Mouse (Mus musculus): ENCODE results near the gene Anln. TPM values are rescaled to one million over a fixed set of nuclear protein-coding genes. Genes with fewer than 3 reads are reported as not detected.

Anln gene
- total and polyA plus RNA-seq, 2 experiments from 2014 or later = 2.4 to 6.6 TPM

- no peak overlapping the region for H3K4me2 ChIP-seq (ENCODE audit: low read depth)
- no peak overlapping the region for H3K4me3 ChIP-seq (ENCODE audit: low read depth, low read length)
- WGBS = 84% methylated on average over 3 of the region's 3 CpGs
- no peak for DNase-seq
- ATAC-seq = no peak
- H3K9ac ChIP-seq = no peak overlapping the region
- no peaks in the 10 kb centered on the region for H3K9me3 ChIP-seq (ENCODE audit: low read length)
- H3K4me1 ChIP-seq (ENCODE audit: insufficient read depth) = no peaks in the 10 kb centered on the region
- H3K27ac ChIP-seq (ENCODE audit: low read depth, low read length) = no peak overlapping the region
- no peak for TF ChIP-seq CTCF (IDR thresholded peaks at IDR 0.05; ENCODE audit: low read depth)
- H3K27me3 ChIP-seq (ENCODE audit: insufficient read depth, low read length) = no peaks in the 10 kb centered on the region
- H3K36me3 ChIP-seq (ENCODE audit: insufficient read depth) = no peaks in the 10 kb centered on the region
Measured at GRCm38 (mm10) chr9:22402976-22403375, 14.0 kb upstream of the Anln start.

- no peak for TF ChIP-seq CTCF (IDR thresholded peaks at IDR 0.05; ENCODE audit: low read depth)
- no peak for ATAC-seq
Measured at GRCm38 (mm10) chr9:22402001-22402400, 13.0 kb upstream of the Anln start.

GRCm38 (mm10) chr9:22399021-22399420 is 10.0 kb upstream of the Anln start:
- Histone ChIP-seq H3K36me3 (ENCODE audit: insufficient read depth) (no peaks in the 10 kb centered on the region), H3K4me3 (ENCODE audit: low read depth, low read length) (no peak overlapping the region), H3K9ac (no peak overlapping the region), H3K4me2 (ENCODE audit: low read depth) (no peak overlapping the region), H3K9me3 (ENCODE audit: low read length) (no peaks in the 10 kb centered on the region), H3K27me3 (ENCODE audit: insufficient read depth, low read length) (no peaks in the 10 kb centered on the region), H3K27ac (ENCODE audit: low read depth, low read length) (no peak overlapping the region), H3K4me1 (ENCODE audit: insufficient read depth) (no peaks in the 10 kb centered on the region)
- WGBS = 60% methylated on average over 4 of the region's 4 CpGs
- ATAC-seq = no peak
- no peak for TF ChIP-seq CTCF (IDR thresholded peaks at IDR 0.05; ENCODE audit: low read depth)
- DNase-seq = no peak

More at GRCm38 (mm10) chr9:22402001-22402400, 13.0 kb upstream of the Anln start:
- Histone ChIP-seq H3K36me3 (ENCODE audit: insufficient read depth) (no peaks in the 10 kb centered on the region), H3K4me2 (ENCODE audit: low read depth) (no peak overlapping the region), H3K4me3 (ENCODE audit: low read depth, low read length) (no peak overlapping the region), H3K27ac (ENCODE audit: low read depth, low read length) (no peak overlapping the region), H3K9me3 (ENCODE audit: low read length) (no peaks in the 10 kb centered on the region), H3K9ac (no peak overlapping the region), H3K27me3 (ENCODE audit: insufficient read depth, low read length) (no peaks in the 10 kb centered on the region), H3K4me1 (ENCODE audit: insufficient read depth) (no peaks in the 10 kb centered on the region)
- no peak for DNase-seq
- 89% methylated on average over 6 of the region's 6 CpGs for WGBS

GRCm38 (mm10) chr9:22394725-22395124 is 5.7 kb upstream of the Anln start:
- ATAC-seq (no peak), DNase-seq (no peak)
- Histone ChIP-seq H3K4me2 (ENCODE audit: low read depth) (no peak overlapping the region), H3K9me3 (ENCODE audit: low read length) (no peaks in the 10 kb centered on the region), H3K9ac (no peak overlapping the region), H3K4me1 (ENCODE audit: insufficient read depth) (peaks cover under 1% of the 10 kb centered on the region), H3K27ac (ENCODE audit: low read depth, low read length) (no peak overlapping the region), H3K4me3 (ENCODE audit: low read depth, low read length) (no peak overlapping the region), H3K36me3 (ENCODE audit: insufficient read depth) (no peaks in the 10 kb centered on the region), H3K27me3 (ENCODE audit: insufficient read depth, low read length) (no peaks in the 10 kb centered on the region)
- TF ChIP-seq CTCF (IDR thresholded peaks at IDR 0.05; ENCODE audit: low read depth) = no peak
- WGBS = 91% methylated on average over 2 of the region's 2 CpGs

- 93% methylated on average over 5 of the region's 5 CpGs for WGBS
- no peak for TF ChIP-seq CTCF (IDR thresholded peaks at IDR 0.05; ENCODE audit: low read depth)
Measured at GRCm38 (mm10) chr9:22390390-22390789, 1.4 kb upstream of the Anln start.

GRCm38 (mm10) chr9:22389736-22390245 is 803 bp upstream of the Anln start:
- TF ChIP-seq CTCF (IDR thresholded peaks at IDR 0.05; ENCODE audit: low read depth) = no peak
- peak overlapping the region; percentile 74 for H3K4me3 ChIP-seq (ENCODE audit: low read depth, low read length)
- peaks cover 5% of the 10 kb centered on the region for H3K4me1 ChIP-seq (ENCODE audit: insufficient read depth)
- H3K27ac ChIP-seq (ENCODE audit: low read depth, low read length) = no peak overlapping the region
- H3K9me3 ChIP-seq (ENCODE audit: low read length) = no peaks in the 10 kb centered on the region
- H3K36me3 ChIP-seq (ENCODE audit: insufficient read depth) = no peaks in the 10 kb centered on the region
- H3K9ac ChIP-seq = peak overlapping the region; percentile 75; the same call in 1 of the 2 replicates
- ATAC-seq (no peak), DNase-seq (no peak)
- no peaks in the 10 kb centered on the region for H3K27me3 ChIP-seq (ENCODE audit: insufficient read depth, low read length)
- peak overlapping the region; percentile 96 for H3K4me2 ChIP-seq (ENCODE audit: low read depth)
- WGBS = 71% methylated on average over 6 of the region's 6 CpGs

More at GRCm38 (mm10) chr9:22390390-22390789, 1.4 kb upstream of the Anln start:
- Histone ChIP-seq H3K9me3 (ENCODE audit: low read length) (no peaks in the 10 kb centered on the region), H3K9ac (no peak overlapping the region), H3K36me3 (ENCODE audit: insufficient read depth) (no peaks in the 10 kb centered on the region), H3K4me2 (ENCODE audit: low read depth) (no peak overlapping the region), H3K27me3 (ENCODE audit: insufficient read depth, low read length) (no peaks in the 10 kb centered on the region), H3K4me3 (ENCODE audit: low read depth, low read length) (no peak overlapping the region), H3K27ac (ENCODE audit: low read depth, low read length) (no peak overlapping the region), H3K4me1 (ENCODE audit: insufficient read depth) (peaks cover 5% of the 10 kb centered on the region)
- ATAC-seq (no peak), DNase-seq (no peak)

- peaks cover 5% of the 10 kb centered on the region for H3K4me1 ChIP-seq (ENCODE audit: insufficient read depth)
Measured at GRCm38 (mm10) chr9:22388401-22388980, 497 bp downstream of the Anln start.

More at GRCm38 (mm10) chr9:22388401-22388980, 497 bp downstream of the Anln start:
- Histone ChIP-seq H3K9me3 (ENCODE audit: low read length) (no peaks in the 10 kb centered on the region), H3K27me3 (ENCODE audit: insufficient read depth, low read length) (no peaks in the 10 kb centered on the region), H3K27ac (ENCODE audit: low read depth, low read length) (peak overlapping the region; percentile 74), H3K4me3 (ENCODE audit: low read depth, low read length) (peak overlapping the region; percentile 74), H3K36me3 (ENCODE audit: insufficient read depth) (no peaks in the 10 kb centered on the region), H3K9ac (peak overlapping the region; percentile 75), H3K4me2 (ENCODE audit: low read depth) (peak overlapping the region; percentile 96)
- no peak for TF ChIP-seq CTCF (IDR thresholded peaks at IDR 0.05; ENCODE audit: low read depth)
- WGBS = under 1% methylated on average over 41 of the region's 41 CpGs
- ATAC-seq (peak; percentile 74), DNase-seq (no peak)

Measured in forebrain, postnatal 0 days (tissue).